Mouse (Mus musculus) embryo, embryonic 11.5 days (tissue): ENCODE results near the gene Eef1b2.

ENCODE experiments used
- DNase-seq: peaks from one replicate; pipeline ENCODE4 v3.0.0-alpha.2; 2012; ENCODE audit warnings: low read depth, low spot score

The Eef1b2 gene

DNA sequence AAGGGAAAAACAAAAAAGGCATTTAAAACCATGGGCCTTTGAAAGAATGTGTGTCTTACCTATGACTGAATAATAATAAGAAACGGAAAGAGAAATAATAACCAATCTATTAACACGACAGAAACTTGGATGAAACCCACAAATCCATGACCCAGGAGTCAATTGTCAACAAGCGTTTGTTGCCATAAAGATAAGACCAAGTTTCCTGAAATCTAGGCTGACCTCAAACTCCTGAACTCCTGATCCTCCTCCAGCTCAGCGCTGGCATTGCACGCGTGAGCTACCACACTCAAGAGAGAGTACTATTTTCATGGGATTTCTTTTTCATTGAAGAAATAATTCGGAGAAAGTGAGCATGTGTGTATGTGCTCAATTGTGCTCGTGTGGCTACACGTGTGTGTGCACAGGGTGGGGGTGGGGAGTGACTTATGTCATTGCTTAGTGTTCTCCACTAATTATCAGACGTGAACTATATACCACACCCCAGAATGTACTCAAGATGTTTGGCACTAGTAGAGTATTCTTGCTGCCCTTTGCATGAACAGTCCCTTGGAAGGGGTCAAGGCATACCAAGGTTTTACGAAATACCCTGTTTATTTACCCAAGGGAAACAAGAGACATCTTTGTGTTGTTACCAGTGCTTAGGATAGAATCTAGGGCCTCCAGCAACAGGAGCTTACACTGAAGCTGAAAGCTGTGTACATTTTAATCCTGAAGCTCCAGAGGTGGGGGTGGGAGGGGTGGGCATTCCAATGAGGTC lies 15.9 kb downstream of the Eef1b2 start:
- no peak for DNase-seq

- DNase-seq: no peak
Observed at GRCm38 (mm10) chr1:63195848-63196512, 19.4 kb downstream of the Eef1b2 start.

DNA sequence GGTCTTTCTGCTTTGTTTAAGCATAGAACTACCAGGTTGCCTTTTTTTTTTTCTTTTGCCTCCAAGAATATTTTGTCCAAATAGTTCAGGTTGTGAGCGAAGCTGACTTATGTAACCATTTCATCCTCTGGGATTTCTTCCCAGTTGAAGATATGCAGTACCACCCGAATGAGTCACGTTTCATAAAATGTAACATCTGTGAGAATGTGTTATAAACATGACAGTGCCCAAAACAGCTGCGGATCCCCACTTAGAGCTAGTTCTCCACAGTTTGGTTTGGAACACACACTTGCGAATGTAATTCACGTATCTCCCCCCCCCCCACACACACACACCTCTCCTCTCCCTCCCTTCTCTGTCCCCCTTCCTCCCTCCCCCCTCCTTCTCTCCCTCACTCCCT lies 22.8 kb downstream of the Eef1b2 start:
- DNase-seq: no peak

DNA sequence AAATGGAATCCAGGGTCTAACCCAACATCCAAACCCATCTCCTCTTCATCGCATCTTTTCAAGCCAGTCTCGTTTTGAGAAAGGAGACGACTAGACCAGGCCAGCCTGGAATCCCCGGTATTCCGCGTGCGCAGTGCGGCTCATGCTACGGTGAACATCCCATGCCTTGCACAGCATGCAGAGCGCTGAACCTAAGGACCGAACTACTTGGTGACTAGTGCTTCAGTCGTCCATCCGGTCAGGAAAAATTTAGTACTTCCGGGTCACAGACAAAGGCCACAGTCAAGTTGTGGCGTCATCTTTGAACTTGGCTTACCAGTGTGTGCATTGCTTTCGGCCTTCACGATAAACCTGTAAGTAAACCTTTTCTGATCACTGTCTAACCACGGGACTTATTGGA lies 23.7 kb downstream of the Eef1b2 start:
- DNase-seq: no peak

- no peak for DNase-seq
Observed at GRCm38 (mm10) chr1:63201672-63202071, 25.0 kb downstream of the Eef1b2 start.

DNA sequence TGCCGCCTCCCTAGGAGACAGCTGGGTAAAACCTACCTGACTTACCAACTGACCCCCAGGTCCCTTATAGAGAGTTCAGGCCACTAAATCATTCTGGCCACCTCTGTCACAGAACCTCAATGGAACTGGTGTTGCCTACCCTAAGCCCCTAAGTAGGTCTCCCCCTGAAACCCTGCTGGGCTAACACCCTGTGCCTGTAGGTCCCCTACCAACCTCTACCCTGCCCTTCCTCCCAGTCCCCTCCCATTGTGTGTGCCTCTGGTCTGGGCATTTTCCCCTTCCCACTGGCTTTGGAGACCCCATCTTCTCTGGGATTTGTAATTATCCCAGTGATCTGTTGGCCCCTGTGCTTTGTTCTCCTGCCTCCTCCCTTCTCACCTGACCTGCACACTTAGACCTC lies 26.8 kb downstream of the Eef1b2 start:
- no peak for DNase-seq

DNA sequence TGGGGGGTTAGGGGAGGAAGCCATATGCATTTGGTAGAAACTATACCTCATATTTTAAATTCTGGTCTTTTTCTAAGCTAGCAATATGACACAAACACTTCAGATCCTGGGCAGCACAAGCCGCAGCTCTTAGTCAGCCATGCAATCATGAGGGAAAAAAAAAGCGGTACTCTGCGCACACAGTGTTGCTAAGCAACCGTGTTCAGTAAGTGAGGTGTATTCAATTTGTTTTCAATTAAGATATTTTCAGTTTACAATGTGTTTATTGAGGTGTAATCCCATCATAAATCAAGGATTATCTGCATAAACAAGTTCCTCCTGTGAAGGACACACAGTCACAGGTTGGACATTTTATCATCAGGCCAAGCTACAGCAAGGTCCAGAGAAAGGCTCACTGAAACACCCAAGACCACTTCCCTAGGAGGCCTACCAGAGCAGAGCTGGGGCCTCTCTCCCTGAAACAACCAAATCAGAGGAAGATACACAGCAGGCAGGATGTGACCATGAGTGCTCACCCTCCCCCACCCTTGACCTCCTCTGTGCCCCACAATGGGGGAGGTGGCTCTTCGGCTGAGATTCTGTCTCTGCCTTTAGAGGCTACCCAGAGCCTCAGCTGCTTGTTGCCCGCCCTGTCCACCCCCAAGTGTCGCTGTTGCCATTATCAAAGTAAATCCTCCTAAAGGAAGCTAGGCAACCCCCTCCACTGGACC lies 27.5 kb downstream of the Eef1b2 start:
- DNase-seq: peak; percentile 45

GRCm38 (mm10) chr1:63204660-63205394 lies 28.2 kb downstream of the Eef1b2 start:
- no peak for DNase-seq

GRCm38 (mm10) chr1:63207607-63208006 lies 31.0 kb downstream of the Eef1b2 start:
- DNase-seq: no peak

GRCm38 (mm10) chr1:63209861-63210529 lies 33.4 kb downstream of the Eef1b2 start:
- DNase-seq: no peak

DNA sequence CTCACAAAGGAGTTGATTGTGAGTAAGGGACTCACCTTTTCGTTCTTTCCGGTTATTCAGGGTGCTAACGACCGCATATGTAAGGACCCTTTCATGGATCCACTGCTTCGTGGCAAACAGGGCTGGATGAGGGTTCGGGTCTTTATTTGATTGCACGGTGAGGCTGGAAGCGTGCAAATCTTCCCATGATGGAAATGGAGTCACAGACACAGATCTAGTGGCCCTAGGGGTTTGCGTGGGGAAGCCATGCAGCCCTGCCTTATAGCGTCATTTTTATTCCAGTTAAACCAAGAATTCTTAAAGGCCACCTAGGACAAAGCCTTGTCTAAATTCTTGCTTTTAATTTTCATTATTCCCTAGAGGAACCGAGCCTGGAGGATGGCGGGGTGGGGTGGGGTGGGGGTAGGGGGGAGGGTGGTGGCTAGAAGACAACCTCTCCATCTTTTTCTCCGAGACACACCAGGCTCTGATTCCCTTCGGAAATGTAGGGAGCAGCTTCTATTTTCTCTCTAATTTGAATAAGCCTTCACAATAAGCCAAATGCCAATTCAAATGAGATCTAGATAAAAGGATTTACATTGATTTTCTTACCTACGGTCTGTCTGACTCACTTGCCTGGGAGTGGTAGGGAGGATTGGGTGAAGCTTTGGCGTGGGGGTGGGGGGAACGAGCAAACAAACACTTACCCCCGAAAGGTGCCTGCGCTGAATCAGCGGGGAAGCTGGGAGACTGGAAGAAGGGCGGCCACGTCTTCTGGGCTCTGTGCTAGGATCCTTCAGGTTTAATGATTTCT lies 37.0 kb downstream of the Eef1b2 start:
- DNase-seq: no peak

- DNase-seq: no peak
Observed at GRCm38 (mm10) chr1:63214271-63214558, 37.6 kb downstream of the Eef1b2 start, which contains the start of gene Gpr1. Gene Gpr1, minus strand, starts transcription at chr1:63214543.

- DNase-seq: no peak
Observed at GRCm38 (mm10) chr1:63214631-63215030, 38.0 kb downstream of the Eef1b2 start.

GRCm38 (mm10) chr1:63219277-63219676 lies 42.7 kb downstream of the Eef1b2 start:
- no peak for DNase-seq

- DNase-seq: no peak
Observed at GRCm38 (mm10) chr1:63225009-63225408, 48.4 kb downstream of the Eef1b2 start.

- DNase-seq: peak; percentile 38
Observed at GRCm38 (mm10) chr1:63225890-63226289, 49.3 kb downstream of the Eef1b2 start.

DNA sequence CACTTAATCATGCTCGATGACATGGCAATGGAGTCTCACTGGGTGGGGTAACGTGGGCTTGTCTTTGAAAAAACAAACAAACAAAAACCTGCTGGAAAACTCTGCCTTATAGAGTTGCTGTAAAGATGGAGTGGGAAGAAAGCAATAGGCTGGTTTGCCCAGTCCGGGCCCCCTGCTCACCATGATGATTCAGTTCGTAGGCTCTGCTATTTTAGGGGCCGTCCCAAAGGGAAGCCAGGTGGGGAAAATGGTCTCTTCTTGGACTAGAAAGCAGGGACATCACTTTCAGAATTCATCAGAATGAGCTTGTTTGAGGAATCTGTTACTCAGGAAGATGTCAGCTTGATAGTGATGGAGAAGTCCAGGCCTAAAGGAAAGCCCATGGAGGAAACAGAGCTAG lies 50.6 kb downstream of the Eef1b2 start:
- no peak for DNase-seq
